Mouse (Mus musculus): ENCODE measurements around the gene Nup205.
"Not testable (repeated sequence)": the region's sequence is repeated elsewhere in the genome, so short reads cannot be mapped to it uniquely, and the experiment has no call there.

Nup205 gene

DNA sequence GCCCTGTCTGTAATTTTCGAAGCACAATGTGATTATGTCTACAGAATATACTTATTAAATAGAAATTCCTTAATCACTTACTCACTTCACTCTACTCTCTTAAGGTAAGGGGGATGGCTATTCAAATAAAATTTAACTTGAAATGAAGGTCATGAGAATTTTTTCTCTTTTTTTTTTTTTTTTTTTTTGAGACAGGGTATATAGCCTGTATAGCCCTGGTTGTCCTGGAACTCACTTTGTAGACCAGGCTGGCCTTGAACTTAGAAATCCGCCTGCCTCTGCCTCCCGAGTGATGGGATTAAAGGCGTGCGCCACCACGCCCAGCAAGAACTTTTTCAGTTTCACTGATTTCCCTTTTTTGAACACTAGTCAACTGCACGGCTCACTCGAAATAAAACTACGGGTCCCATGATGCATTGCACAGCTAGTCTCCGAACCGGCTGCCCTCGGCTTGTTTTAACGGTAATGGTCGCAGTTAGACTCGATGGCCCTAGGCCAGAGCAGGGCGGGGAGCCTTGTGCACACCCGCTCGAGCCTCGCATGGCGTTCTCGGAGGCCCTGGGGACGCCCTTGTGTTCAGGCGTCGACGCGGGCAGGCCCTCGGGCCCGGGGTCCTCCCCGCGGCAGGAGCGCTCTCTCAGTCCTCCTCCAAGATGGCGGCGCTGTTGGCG is at the start of gene Nup205:
Gene Nup205, plus strand, starts transcription at position 443 of the 671 bp plus-strand sequence.
- DNase-seq (ENCODE audit: low spot score in 2 of 2) = peak; percentile 83 to 85

GRCm38 (mm10) chr6:35132806-35133205 is 44.4 kb upstream of the Nup205 start:
- DNase-seq (ENCODE audit: low spot score in 2 of 2) = no peak

GRCm38 (mm10) chr6:35133246-35133578 is 44.0 kb upstream of the Nup205 start:
- DNase-seq (ENCODE audit: low spot score in 2 of 2) = no peak

DNA sequence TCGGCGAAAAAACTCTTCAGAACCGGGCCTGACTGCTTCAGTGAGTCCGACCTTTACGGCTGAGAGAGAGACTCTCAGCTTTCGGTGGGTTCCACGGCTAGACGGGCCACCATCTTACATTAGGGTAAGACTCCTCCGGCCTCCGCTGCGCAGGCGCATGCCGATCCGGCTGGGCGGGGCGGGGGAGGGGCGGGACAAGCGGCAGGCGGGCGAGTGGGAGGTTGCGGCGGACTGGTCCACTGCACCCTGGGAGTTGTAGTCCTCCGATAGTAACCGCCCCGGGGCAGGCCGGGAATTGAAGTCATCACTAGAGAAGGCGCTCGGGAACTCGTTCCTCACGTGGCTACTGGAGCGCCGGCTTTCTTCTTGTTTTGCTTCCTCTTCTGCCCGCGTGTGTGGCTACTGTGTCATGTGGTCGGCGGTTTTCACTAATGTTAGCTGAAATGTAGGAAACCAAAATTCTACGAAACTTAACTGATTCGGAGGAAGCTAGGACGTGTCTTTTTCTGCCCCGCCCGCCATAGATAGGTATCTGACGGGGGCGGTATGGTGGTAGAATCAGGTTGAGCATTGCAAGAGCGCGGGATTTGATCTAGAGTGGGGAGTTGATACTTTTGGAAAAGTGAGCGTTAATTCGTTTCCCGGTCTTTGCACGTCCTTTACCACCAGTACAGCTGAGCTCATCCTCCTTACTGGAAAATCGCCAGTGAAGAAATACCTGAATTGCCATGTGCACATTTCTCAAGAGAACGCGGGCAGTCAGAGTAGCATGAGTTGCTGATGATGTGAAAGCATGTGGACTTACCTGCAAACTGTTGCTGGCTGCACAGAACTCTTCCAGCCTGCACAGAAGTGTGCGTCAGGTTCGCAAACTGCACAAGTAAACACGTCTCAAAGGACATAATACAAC is 43.4 kb upstream of the Nup205 start, which contains the start of gene Cnot4:
Gene Cnot4, minus strand, starts transcription at position 146 of the 910 bp plus-strand sequence.
- DNase-seq (ENCODE audit: low spot score in 2 of 2) = peak; percentile 99

DNA sequence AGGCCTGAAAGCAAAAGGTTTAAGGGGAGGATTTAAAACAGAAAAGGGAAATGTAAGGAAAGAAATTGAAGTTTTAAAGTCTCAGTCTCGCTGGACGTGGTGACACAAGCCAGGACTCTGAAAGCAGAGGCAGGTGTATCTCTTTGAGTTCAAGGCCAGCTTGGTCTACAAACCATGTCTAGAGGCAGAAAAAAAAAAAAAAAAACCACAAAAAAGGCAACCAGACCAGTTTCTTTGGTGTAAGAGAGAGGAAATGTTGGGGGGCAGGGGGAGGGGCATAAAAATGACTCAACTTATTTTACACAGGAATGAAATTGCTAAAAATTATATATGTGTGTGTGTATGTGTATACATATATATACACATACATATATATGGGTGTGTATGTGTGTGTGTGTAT is 42.4 kb upstream of the Nup205 start:
- no peak for DNase-seq (ENCODE audit: low spot score in 2 of 2)

- no peak for DNase-seq (ENCODE audit: low spot score in 2 of 2)
Observed at GRCm38 (mm10) chr6:35140351-35140750, 36.9 kb upstream of the Nup205 start.

- no peak for DNase-seq (ENCODE audit: low spot score in 2 of 2)
Observed at GRCm38 (mm10) chr6:35145569-35145968, 31.7 kb upstream of the Nup205 start.

DNA sequence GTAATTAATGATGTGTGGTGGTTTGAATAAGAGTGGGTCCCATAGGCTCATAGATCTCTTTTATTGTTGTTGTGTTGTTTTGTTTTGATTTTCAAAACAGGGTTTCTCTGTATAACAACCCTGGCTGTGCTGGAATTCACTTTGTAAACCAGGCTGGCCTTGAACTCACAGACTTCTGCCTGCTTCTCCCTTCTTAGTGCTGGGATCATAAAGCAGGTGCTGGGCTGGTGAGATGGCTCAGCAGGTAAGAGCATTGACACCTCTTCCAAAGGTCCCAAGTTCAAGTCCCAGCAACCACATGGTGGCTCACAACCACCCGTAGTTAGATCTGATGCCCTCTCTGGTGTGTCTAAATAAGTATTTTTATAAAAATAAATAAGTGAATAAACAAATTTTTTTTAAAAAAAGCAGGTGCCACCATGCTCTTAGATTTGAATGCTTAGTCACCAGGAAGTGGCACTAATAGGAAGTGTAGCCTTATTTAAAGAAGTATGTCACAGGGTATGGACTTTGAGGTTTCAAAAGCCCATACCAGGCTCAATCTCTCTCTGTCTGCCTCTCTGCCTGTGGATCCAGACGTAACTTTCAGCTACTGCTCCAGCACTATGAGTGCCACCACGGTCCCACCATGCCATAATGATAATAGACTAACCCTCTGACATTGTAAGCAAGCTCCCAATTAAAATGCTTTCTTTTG is 29.3 kb upstream of the Nup205 start:
- no peak for DNase-seq (ENCODE audit: low spot score in 2 of 2)

- DNase-seq (ENCODE audit: low spot score in 2 of 2) = no peak
Observed at GRCm38 (mm10) chr6:35154540-35154939, 22.7 kb upstream of the Nup205 start.

DNA sequence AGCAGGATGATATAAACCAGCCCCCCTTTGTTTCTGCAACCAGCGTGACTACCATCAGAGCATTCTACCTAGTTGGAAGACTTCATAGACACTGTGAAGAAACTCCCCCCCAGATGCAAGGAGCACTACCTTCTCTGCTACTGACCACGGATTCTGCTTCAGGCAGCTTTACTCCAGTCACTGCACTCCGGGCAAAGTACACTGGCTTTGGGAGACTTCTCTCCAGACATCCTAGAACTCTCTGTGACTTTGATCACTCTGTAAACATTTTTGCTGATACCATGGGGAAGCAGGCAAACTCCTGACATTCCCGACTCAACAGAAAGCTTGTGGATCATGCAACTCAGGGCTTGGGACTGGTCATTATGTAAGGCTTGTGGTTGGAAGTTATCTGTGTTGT is 8.0 kb upstream of the Nup205 start:
- no peak for DNase-seq (ENCODE audit: low spot score in 2 of 2)

DNA sequence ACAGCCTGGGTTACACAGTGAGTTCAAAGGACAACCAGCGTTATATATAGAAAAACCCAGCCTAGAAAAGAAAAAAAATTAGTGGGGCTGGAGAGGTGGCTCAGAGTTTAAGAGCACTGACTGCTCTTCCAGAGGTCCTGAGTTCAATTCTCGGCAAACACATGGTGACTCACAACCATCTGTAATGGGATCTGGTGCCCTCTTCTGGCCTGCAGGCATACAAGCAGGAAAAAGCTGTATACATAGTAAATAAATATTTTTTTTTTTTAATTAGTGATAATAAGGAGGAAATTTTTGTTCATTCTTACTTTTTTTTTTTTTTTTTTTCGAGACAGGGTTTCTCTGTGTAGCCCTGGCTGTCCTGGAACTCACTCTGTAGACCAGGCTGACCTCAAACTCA is 5.2 kb upstream of the Nup205 start:
- not testable (repeated sequence) for DNase-seq (ENCODE audit: low spot score in 2 of 2)

DNA sequence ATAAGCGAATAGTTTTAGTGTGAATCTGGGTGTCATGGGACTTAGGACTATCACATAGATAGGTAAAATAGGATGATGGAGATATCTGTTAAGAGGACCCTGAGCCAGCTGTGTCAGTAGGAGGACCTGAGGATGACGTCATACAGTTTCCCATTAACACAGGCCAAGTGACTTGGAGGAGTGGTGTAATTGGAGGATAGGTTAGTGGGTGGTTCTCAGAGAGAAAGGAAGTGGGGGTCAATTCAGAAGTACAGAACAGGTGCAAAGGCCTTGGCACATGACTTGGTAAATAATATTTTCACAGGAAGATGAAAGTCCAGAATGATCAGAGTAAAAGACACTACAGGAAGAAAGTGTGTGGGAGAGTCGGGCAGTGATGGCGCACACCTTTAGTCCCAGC is 4.0 kb upstream of the Nup205 start:
- DNase-seq (ENCODE audit: low spot score in 2 of 2) = no peak

DNA sequence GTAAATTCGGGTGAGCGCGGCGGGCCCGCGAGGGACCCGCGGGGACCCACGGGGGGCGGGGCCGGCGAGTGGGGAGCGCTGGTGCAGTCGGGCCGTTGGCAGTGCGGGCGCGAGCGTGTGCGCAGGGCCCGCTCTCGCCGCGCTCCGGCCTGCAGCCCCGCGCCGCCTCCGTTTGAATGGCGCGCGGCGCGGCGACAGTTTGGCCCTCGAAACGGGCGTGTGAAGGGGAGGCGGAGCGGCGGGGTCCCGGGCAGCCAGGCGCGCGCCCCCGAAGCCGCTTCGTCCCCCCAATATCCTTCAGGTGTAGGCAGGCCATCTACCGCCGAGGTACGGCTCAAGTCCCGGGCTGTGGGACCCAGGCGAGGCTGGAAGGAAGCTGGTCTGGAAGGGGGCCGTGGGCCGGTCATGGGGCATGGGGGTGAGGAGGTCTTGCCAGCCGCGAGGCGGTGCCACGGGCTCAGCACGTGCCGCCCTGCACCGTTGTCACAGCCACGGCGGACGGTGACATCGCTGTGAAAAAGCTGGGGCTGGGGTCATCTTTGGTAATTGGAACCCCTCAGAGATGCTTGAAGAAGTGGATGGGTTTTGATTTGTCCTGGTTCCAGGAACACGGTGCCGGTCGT is 540 bp downstream of the Nup205 start:
- DNase-seq (ENCODE audit: low spot score in 2 of 2) = peak in 1 of 2 experiments; percentile 20

- not testable (repeated sequence) for DNase-seq (ENCODE audit: low spot score in 2 of 2)
Observed at GRCm38 (mm10) chr6:35179299-35179698, 2.1 kb downstream of the Nup205 start.

DNA sequence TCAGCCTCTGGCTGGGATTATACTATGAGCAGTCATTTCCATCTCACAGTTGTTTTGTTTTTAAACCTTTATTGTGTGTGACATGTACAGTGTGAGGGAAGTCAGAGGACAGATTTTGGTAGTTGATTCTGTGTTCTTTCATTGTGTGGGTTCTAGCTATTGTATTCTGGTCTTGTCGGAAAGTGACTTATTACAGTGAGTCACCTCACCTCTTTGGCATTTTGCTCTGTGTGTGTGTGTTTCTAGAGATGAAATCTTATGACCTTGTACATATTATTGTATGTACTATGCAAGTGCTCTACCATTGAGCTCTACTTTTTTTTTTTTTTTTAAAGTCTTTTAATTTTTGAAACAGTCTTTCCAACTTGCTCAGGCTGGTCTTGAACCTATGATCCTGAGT is 7.6 kb downstream of the Nup205 start:
- DNase-seq (ENCODE audit: low spot score in 2 of 2) = no peak

DNA sequence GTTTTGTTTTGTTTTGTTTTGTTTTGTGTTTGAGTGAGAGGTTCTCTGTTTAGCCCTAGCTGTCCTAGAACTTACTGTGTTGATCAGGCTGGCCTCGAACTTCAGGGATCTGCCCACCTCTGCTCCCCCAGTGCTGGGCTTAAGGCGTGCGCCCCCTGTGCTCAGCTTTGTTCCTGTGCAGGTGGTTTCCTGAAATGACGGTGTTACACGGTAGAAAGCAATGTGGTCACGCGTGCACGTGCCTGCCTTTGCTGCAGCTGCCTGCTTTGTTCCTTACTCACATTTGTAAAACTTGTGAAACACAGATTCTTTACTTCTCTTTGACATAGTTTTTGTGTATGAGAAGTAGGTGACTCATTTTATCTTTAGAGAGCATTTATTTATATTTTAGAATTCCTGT is 14.0 kb downstream of the Nup205 start:
- no peak for DNase-seq (ENCODE audit: low spot score in 2 of 2)

- DNase-seq (ENCODE audit: low spot score in 2 of 2) = no peak
Observed at GRCm38 (mm10) chr6:35225696-35226095, 48.5 kb downstream of the Nup205 start.

DNA sequence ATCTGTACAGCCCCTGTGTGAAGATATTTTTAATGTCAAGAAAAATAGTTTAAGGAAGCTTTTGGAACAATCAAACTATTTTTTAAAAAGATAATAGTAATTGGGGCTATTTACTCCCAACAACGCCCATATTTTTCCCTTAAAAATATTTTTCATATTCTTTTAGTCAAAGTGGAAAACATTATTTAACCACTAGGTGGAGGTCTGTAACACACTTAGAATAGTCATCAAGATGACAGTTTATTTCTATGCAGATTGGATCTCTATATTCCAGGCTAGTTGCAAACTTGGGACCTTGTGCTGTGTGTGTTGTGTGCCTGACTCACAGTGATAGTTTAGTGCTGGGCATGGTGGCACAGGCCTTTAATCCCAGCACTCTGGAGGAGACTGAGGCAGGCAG is 52.2 kb downstream of the Nup205 start:
- no peak for DNase-seq (ENCODE audit: low spot score in 2 of 2)

DNA sequence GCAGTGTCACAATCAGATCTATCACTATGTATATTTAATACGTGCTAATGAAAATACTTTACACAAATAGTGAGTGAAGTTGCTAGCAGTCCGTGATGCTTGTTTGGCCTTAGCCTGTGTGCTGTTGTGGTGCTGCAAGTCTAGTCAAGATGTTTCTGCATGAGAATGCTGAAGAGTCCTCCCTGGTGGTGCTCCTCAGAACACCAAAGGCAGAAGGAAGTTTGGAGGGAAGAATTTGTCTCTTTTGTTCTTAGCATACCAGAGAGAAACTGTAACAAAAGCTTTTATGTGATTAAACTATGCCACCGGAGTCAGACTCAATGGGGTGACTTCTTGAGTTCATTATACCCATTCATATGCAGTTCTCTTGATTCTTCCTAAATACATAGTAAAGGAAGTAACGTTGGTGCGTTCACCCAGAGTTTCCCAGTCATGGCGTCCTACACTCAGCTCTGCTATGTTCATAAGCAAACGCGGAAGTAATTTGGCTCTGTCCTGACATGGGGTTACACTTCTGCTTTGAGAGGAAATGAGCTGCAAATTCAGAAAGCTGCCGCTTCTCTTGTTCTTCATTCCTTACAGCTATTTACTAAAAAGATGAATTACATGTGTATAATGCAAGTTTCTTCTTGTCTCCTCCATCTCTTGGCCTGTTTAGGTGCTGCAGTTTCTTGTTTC is 59.0 kb downstream of the Nup205 start:
- DNase-seq (ENCODE audit: low spot score in 2 of 2) = no peak

GRCm38 (mm10) chr6:35243252-35243651 is 66.0 kb downstream of the Nup205 start:
- DNase-seq (ENCODE audit: low spot score in 2 of 2) = no peak

- no peak for DNase-seq (ENCODE audit: low spot score in 2 of 2)
Observed at GRCm38 (mm10) chr6:35243989-35244388, 66.8 kb downstream of the Nup205 start.
